Mouse (Mus musculus): ENCODE results near the gene Tatdn3.

GRCm38 (mm10) chr1:191071613-191072012 is 8.9 kb upstream of the Tatdn3 start:
- no peak for TF ChIP-seq POLR2A (IDR thresholded peaks at IDR 0.05; ENCODE audit: insufficient read depth, low read depth, low read length)
- no peak for TF ChIP-seq CTCF (IDR thresholded peaks at IDR 0.05)
- no peak for TF ChIP-seq EP300 (IDR thresholded peaks at IDR 0.05; ENCODE audit: insufficient read depth, low read depth, low read length)
